Mouse (Mus musculus): ENCODE results near the gene Tanc2. TPM values are rescaled to one million over a fixed set of nuclear protein-coding genes. Genes with fewer than 3 reads are reported as not detected.
A peak's percentile ranks its signal among the peaks of the same experiment; 100 is the strongest.

Gene Tanc2
- polyA plus RNA-seq, 1 experiment: 2.6 TPM

DNA sequence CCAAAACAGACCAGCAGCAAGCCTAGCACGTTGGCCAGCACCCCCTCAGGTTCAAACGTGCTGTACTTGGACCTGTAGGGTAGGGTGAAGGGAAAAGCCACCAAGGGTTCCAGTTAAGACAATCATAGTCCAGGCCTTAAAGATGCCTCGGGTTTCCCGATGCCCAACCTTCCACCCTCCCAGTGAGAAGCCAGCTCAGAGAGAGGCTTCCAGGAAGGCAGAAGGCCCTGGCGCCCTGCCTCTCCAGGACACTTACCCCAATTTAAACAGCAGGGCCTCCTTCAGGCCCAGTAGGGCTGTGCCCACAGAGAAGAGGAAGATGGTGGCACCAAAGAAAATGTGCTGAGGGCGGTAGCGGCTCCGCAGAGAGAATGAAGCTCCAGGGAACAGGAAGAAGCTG, 345.7 kb downstream of the Tanc2 start:
- H3K36me3 ChIP-seq (ENCODE audit: control insufficient read depth, insufficient read depth, low read length): no peaks in the 10 kb centered on the region
- no peaks in the 10 kb centered on the region for H3K27me3 ChIP-seq (ENCODE audit: control insufficient read depth, insufficient read depth, low read length)
- no peak overlapping the region for H3K27ac ChIP-seq (ENCODE audit: control insufficient read depth, insufficient read depth, low read length)
- no peak for DNase-seq
- no peak overlapping the region for H3K4me3 ChIP-seq (ENCODE audit: control insufficient read depth, insufficient read depth, low read length)
- H3K4me1 ChIP-seq (replicated peaks; ENCODE audit: control insufficient read depth, insufficient read depth, low read length): no peaks in the 10 kb centered on the region; the same call in 1 of the 2 replicates
- WGBS: 83% methylated on average over 8 of the region's 8 CpGs
- TF ChIP-seq POLR2A (IDR thresholded peaks at IDR 0.05; ENCODE audit: control insufficient read depth, extremely low read depth, insufficient read depth, low read length, poor library complexity): no peak
- no peak for TF ChIP-seq CTCF (IDR thresholded peaks at IDR 0.05; ENCODE audit: borderline replicate concordance, control insufficient read depth, extremely low read depth, insufficient read depth, low read length, poor library complexity)

GRCm38 (mm10) chr11:105936200-105936599, 346.4 kb downstream of the Tanc2 start:
- Histone ChIP-seq H3K4me1 (replicated peaks; ENCODE audit: control insufficient read depth, insufficient read depth, low read length) (no peaks in the 10 kb centered on the region; the same call in 1 of the 2 replicates), H3K27me3 (ENCODE audit: control insufficient read depth, insufficient read depth, low read length) (no peaks in the 10 kb centered on the region), H3K4me3 (ENCODE audit: control insufficient read depth, insufficient read depth, low read length) (no peak overlapping the region), H3K27ac (ENCODE audit: control insufficient read depth, insufficient read depth, low read length) (no peak overlapping the region), H3K36me3 (ENCODE audit: control insufficient read depth, insufficient read depth, low read length) (no peaks in the 10 kb centered on the region)
- TF ChIP-seq CTCF (IDR thresholded peaks at IDR 0.05; ENCODE audit: borderline replicate concordance, control insufficient read depth, extremely low read depth, insufficient read depth, low read length, poor library complexity) (no peak), POLR2A (IDR thresholded peaks at IDR 0.05; ENCODE audit: control insufficient read depth, extremely low read depth, insufficient read depth, low read length, poor library complexity) (no peak)
- 91% methylated on average over 6 of the region's 6 CpGs for WGBS
- no peak for DNase-seq

- no peaks in the 10 kb centered on the region for H3K36me3 ChIP-seq (ENCODE audit: control insufficient read depth, insufficient read depth, low read length)
- no peak overlapping the region for H3K27ac ChIP-seq (ENCODE audit: control insufficient read depth, insufficient read depth, low read length)
- no peak overlapping the region for H3K4me3 ChIP-seq (ENCODE audit: control insufficient read depth, insufficient read depth, low read length)
- TF ChIP-seq POLR2A (IDR thresholded peaks at IDR 0.05; ENCODE audit: control insufficient read depth, extremely low read depth, insufficient read depth, low read length, poor library complexity) (no peak), CTCF (IDR thresholded peaks at IDR 0.05; ENCODE audit: borderline replicate concordance, control insufficient read depth, extremely low read depth, insufficient read depth, low read length, poor library complexity) (no peak)
- DNase-seq: no peak
- no peaks in the 10 kb centered on the region for H3K27me3 ChIP-seq (ENCODE audit: control insufficient read depth, insufficient read depth, low read length)
- WGBS: 94% methylated on average over 3 of the region's 3 CpGs
- no peaks in the 10 kb centered on the region; the same call in 1 of the 2 replicates for H3K4me1 ChIP-seq (replicated peaks; ENCODE audit: control insufficient read depth, insufficient read depth, low read length)
Observed at GRCm38 (mm10) chr11:105936974-105937373, 347.2 kb downstream of the Tanc2 start.

DNA sequence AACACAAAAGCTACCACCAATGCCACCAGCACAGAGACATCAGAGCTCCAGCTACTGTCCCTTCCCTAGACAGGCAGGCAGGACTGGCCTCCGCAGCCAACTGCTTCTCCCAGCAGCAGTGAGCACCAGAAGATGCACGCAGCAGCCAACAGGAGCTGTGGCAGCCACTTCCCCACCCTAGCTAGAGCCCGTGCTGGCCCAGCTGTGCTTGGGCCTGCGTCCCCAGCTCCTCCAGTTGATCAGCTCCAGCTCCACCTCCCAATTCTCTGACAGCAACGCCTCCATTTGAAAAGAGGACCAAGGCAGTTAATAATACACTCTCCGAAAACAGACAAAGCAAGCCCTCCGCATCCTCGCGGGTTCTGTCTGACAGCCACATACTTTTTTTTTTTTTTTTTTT, 349.0 kb downstream of the Tanc2 start:
- H3K36me3 ChIP-seq (ENCODE audit: control insufficient read depth, insufficient read depth, low read length): no peaks in the 10 kb centered on the region
- no peak overlapping the region for H3K27ac ChIP-seq (ENCODE audit: control insufficient read depth, insufficient read depth, low read length)
- 82% methylated on average over 9 of the region's 9 CpGs for WGBS
- DNase-seq: no peak
- no peaks in the 10 kb centered on the region for H3K27me3 ChIP-seq (ENCODE audit: control insufficient read depth, insufficient read depth, low read length)
- no peak overlapping the region for H3K4me3 ChIP-seq (ENCODE audit: control insufficient read depth, insufficient read depth, low read length)
- H3K4me1 ChIP-seq (replicated peaks; ENCODE audit: control insufficient read depth, insufficient read depth, low read length): peaks cover 4% of the 10 kb centered on the region; the same call in 1 of the 2 replicates
- TF ChIP-seq CTCF (IDR thresholded peaks at IDR 0.05; ENCODE audit: borderline replicate concordance, control insufficient read depth, extremely low read depth, insufficient read depth, low read length, poor library complexity): no peak
- no peak for TF ChIP-seq POLR2A (IDR thresholded peaks at IDR 0.05; ENCODE audit: control insufficient read depth, extremely low read depth, insufficient read depth, low read length, poor library complexity)

GRCm38 (mm10) chr11:105941973-105942372, 352.2 kb downstream of the Tanc2 start:
- Histone ChIP-seq H3K36me3 (ENCODE audit: control insufficient read depth, insufficient read depth, low read length) (no peaks in the 10 kb centered on the region), H3K27ac (ENCODE audit: control insufficient read depth, insufficient read depth, low read length) (no peak overlapping the region), H3K4me3 (ENCODE audit: control insufficient read depth, insufficient read depth, low read length) (no peak overlapping the region), H3K27me3 (ENCODE audit: control insufficient read depth, insufficient read depth, low read length) (no peaks in the 10 kb centered on the region), H3K4me1 (replicated peaks; ENCODE audit: control insufficient read depth, insufficient read depth, low read length) (peaks cover 14% of the 10 kb centered on the region)
- no peak for DNase-seq
- TF ChIP-seq CTCF (IDR thresholded peaks at IDR 0.05; ENCODE audit: borderline replicate concordance, control insufficient read depth, extremely low read depth, insufficient read depth, low read length, poor library complexity) (no peak), POLR2A (IDR thresholded peaks at IDR 0.05; ENCODE audit: control insufficient read depth, extremely low read depth, insufficient read depth, low read length, poor library complexity) (no peak)
- 76% methylated on average over 8 of the region's 8 CpGs for WGBS

DNA sequence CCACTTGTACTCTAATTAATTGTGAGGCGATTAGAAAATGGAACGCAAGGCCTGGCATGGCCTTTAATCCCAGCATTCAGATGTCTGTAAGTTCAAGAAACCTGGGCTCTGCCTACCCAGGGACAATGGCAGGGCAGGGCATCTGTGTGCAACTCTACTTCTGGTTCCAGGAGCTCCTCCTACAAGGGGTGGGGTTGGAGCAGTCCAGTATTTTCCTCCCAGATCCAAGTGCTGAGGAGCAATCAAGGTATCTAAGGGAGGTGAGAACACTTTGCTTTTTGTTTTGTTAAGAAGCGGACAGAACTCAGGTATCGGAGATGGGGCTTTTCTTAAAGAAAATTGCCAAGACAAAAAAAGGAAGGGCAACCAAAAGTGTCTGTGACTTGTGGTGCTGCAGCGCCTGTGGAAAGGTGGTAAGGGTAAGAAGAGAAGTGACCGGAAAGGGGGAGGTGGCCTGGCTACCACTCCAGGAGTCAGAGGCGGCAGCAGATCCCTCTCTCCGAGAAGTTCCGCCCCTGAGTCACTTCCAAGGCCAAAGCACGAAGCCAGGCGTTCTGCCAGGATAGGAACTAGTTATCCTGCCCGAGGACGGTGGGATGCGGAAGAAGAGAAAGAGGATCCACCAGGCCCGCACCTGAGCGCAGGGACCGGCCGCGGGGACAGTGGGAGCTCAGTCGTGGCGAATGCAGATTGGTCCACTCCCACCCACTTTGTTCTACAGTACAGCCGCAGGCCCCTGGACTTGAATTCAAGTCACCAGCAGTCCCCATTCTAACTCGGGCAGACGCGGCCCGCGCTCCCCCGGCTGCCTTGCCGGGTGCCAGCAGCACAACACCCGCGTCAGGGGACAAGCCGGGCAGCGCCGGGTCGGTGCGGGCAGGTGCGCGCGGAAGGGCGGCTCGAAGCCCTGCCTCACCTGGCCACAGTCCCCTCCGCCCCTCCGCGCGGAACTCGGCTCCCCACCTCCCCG, 353.6 kb downstream of the Tanc2 start:
- TF ChIP-seq CTCF (IDR thresholded peaks at IDR 0.05; ENCODE audit: borderline replicate concordance, control insufficient read depth, extremely low read depth, insufficient read depth, low read length, poor library complexity) (no peak), POLR2A (IDR thresholded peaks at IDR 0.05; ENCODE audit: control insufficient read depth, extremely low read depth, insufficient read depth, low read length, poor library complexity) (no peak)
- Histone ChIP-seq H3K4me1 (replicated peaks; ENCODE audit: control insufficient read depth, insufficient read depth, low read length) (peaks cover 20% of the 10 kb centered on the region), H3K27me3 (ENCODE audit: control insufficient read depth, insufficient read depth, low read length) (no peaks in the 10 kb centered on the region), H3K27ac (ENCODE audit: control insufficient read depth, insufficient read depth, low read length) (no peak overlapping the region), H3K4me3 (ENCODE audit: control insufficient read depth, insufficient read depth, low read length) (peak overlapping the region; percentile 55), H3K36me3 (ENCODE audit: control insufficient read depth, insufficient read depth, low read length) (no peaks in the 10 kb centered on the region)
- 13% methylated on average over 45 of the region's 47 CpGs for WGBS
- no peak for DNase-seq

Measured in thymus, adult 2 months (tissue).